Mouse (Mus musculus) frontal cortex, postnatal 14 days (tissue): ENCODE results near the gene Tenm4.
"Not testable (repeated sequence)": the region's sequence is repeated elsewhere in the genome, so short reads cannot be mapped to it uniquely, and the experiment has no call there.

ENCODE experiments used
- DNase-seq, 2 experiments: peaks; one replicate each; pipeline ENCODE4 v3.0.0; 2022; ENCODE audit warnings: low spot score in 2 of 2

Gene Tenm4

GRCm38 (mm10) chr7:96575202-96575650 is 404.2 kb downstream of the Tenm4 start:
- peak; percentile 68 to 79 for DNase-seq

DNA sequence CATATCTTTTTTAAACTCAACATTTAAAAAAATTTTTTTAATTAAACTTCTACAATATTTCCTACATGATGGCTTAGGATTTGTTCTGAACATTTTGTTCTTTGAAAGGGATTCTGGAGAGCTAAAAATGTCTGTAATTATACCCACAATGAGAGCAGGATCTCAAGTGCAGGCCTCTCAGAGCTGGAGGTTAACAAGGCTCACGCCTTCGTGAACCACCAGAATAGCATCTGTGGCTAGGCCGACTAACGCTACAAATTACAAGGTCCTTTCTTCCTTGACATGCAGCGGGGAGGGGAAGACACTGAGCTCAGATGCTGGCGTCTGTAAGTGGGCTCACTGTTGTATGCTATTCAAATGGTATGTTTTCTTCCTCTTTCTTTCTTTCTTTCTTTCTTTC is 411.7 kb downstream of the Tenm4 start:
- peak in 1 of 2 experiments; percentile 12 for DNase-seq

- no peak for DNase-seq
Measured at GRCm38 (mm10) chr7:96587403-96587802, 416.4 kb downstream of the Tenm4 start.

- DNase-seq, result no peak
Measured at GRCm38 (mm10) chr7:96588567-96588966, 417.5 kb downstream of the Tenm4 start.

DNA sequence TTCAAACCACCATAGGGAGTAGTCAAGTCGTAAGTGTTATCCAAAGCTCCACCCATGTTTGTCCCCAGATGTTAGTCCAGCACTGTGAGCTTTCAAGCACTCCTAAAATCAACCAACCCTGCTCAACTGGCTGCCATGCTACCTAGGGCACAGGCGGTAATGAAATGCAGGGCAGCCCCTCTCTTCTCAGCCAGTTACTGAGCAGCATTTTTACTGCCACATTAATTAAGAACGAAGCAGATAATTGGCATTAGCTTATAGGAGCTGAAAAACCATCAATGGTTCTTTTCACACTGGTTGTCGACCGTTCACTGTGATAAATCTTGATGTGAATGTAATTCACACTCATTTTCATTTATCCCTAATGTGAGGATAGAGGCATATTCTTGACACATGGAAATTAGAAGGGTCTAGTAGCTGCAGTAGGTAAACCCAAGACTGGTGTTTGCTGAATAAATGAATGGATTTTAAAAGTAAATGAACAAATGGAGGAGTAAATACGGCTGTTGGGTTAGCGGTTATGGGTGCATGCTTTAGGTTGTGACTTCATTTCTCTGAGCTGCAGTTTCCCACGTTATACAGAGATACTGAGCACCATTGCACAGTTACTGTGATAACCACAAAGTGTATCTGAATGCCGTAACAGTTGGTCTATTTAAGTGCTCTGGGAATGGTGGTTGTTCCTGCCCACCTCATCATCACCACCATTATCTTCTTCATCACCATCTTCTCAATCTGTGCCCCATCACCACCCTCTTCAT is 424.7 kb downstream of the Tenm4 start:
- no peak for DNase-seq

GRCm38 (mm10) chr7:96596402-96597195 is 425.6 kb downstream of the Tenm4 start:
- DNase-seq, result no peak

- DNase-seq, result no peak
Measured at GRCm38 (mm10) chr7:96597871-96598270, 426.8 kb downstream of the Tenm4 start.

- no peak for DNase-seq
Measured at GRCm38 (mm10) chr7:96599081-96599480, 428.0 kb downstream of the Tenm4 start.

- no peak for DNase-seq
Measured at GRCm38 (mm10) chr7:96600381-96600941, 429.4 kb downstream of the Tenm4 start.

- DNase-seq, result no peak
Measured at GRCm38 (mm10) chr7:96604091-96604745, 433.2 kb downstream of the Tenm4 start.

- no peak for DNase-seq
Measured at GRCm38 (mm10) chr7:96605316-96605715, 434.3 kb downstream of the Tenm4 start.

DNA sequence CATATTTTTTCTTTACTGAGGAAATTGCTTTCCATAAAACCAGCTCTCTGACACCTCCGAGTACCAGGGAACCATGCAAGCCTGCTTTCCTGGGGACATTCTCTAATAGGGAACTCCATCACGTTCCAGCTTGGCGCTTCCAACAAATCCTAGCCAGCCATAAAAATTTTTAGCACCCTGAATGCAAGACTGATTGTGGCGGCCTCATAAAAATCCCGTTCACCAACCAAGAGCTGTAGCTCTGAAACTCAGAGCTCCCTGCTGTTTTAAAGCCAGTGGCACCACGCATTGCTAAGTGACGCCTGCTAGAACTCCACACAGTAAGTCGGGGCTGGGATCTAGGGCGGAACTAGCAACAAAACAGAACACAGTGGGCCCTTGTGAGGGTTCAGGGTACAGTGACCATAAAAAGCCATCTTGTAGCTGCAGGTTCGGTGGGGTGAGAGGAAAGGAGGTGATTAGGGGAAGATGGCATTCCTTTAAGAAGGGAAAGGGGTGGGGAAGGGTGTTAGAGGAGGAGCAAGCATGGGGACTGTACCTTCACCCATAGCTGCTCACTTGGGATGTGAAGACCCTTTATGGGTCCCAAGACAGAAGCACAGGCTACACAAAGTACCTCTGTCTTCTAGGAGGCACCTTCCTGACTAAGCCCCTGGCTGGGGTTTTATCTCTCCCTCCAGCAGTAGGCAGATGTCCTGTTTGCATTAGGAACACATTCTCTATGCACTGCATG is 439.0 kb downstream of the Tenm4 start:
- no peak for DNase-seq

- DNase-seq, result no peak
Measured at GRCm38 (mm10) chr7:96617371-96617770, 446.3 kb downstream of the Tenm4 start.

GRCm38 (mm10) chr7:96619930-96620472 is 449.0 kb downstream of the Tenm4 start:
- no peak for DNase-seq

GRCm38 (mm10) chr7:96626338-96626737 is 455.3 kb downstream of the Tenm4 start:
- DNase-seq, result no peak

DNA sequence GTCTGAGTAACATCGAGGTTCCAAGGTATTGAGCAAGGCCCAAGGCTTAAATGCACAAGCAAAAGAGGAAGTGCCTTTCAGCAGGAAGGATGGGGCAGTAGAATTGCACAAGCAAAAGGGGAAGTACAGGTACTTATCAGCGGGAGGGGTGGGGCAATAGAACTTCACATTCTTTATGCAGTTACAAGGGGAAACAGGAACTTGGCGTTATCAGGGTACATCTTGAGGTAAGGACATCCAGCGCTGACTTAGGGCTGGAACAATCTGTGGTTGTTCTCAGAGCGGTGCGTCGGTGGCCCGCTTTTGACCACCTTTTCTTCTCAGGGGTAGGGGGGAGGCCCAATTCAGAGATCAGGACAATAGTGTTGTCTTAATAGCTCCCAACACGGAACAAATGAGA is 459.5 kb downstream of the Tenm4 start:
- DNase-seq, result not testable (repeated sequence)

- no peak for DNase-seq
Measured at GRCm38 (mm10) chr7:96633008-96633407, 462.0 kb downstream of the Tenm4 start.

GRCm38 (mm10) chr7:96635830-96636440 is 464.9 kb downstream of the Tenm4 start:
- DNase-seq, result no peak

GRCm38 (mm10) chr7:96643461-96644204 is 472.6 kb downstream of the Tenm4 start:
- no peak for DNase-seq

GRCm38 (mm10) chr7:96644205-96644531 is 473.1 kb downstream of the Tenm4 start:
- no peak for DNase-seq
